Mouse (Mus musculus): ENCODE measurements around the gene Hist1h2be. TPM values are rescaled to one million over a fixed set of nuclear protein-coding genes. Genes with fewer than 3 reads are reported as not detected.
A peak's percentile ranks its signal among the peaks of the same experiment; 100 is the strongest.

Gene Hist1h2be
- polyA plus RNA-seq, 1 experiment = 1.8 TPM

- H3K27ac ChIP-seq (ENCODE audit: insufficient read depth, low read depth, low read length) = peak overlapping the region; percentile 85
- TF ChIP-seq POLR2A (IDR thresholded peaks at IDR 0.05; ENCODE audit: low read depth, low read length) (no peak), CTCF (IDR thresholded peaks at IDR 0.05; ENCODE audit: extremely low read depth, insufficient read length, insufficient replicate concordance, low read depth, low read length) (no peak)
- no peak overlapping the region; the same call in 1 of the 2 replicates for H3K4me3 ChIP-seq (ENCODE audit: low read depth, low read length)
- H3K27me3 ChIP-seq (ENCODE audit: control insufficient read depth, insufficient read depth, low read length) = no peaks in the 10 kb centered on the region
- under 1% methylated on average over 15 of the region's 15 CpGs for WGBS
- no peaks in the 10 kb centered on the region for H3K36me3 ChIP-seq (ENCODE audit: control insufficient read depth, insufficient read depth, low read length)
- peaks cover 5% of the 10 kb centered on the region; the same call in 1 of the 2 replicates for H3K4me1 ChIP-seq (ENCODE audit: control insufficient read depth, insufficient read depth, insufficient read length, low read length)
These were observed 86.4 kb downstream of the Hist1h2be start for GRCm38 (mm10) chr13:23534368-23535131.

Other genes starting within 250 kb of the Hist1h2be start
- gene Abt1, start 197.3 kb downstream of the Hist1h2be start, polyA plus RNA-seq (2012; rRNA removed) = 0.95 and 1.2 TPM in 2 replicates
- gene Btn1a1, start 155.2 kb downstream of the Hist1h2be start, polyA plus RNA-seq (2012; rRNA removed) = 0.05 TPM in 1 of 2 replicates, not detected in the other
- not detected in 2 replicates for gene Btn2a2, start 132.3 kb downstream of the Hist1h2be start, polyA plus RNA-seq (2012; rRNA removed)
- gene Hist1h4h, start 90.1 kb downstream of the Hist1h2be start, polyA plus RNA-seq (2012; rRNA removed) = 39.6 and 71.6 TPM in 2 replicates
- 631 and 1,420 TPM in 2 replicates for gene Hist1h2af, start 87.2 kb downstream of the Hist1h2be start, polyA plus RNA-seq (2012; rRNA removed)
- 43.4 and 65.8 TPM in 2 replicates for gene Hist1h3g, start 85.7 kb downstream of the Hist1h2be start, polyA plus RNA-seq (2012; rRNA removed)
- 2.4 and 5.1 TPM in 2 replicates for gene Hist1h2bh, start 77.7 kb downstream of the Hist1h2be start, polyA plus RNA-seq (2012; rRNA removed)
- gene Hist1h3f, start 77.1 kb downstream of the Hist1h2be start, polyA plus RNA-seq (2012; rRNA removed) = 9.6 and 13.1 TPM in 2 replicates
- gene Hist1h4f, start 69.5 kb downstream of the Hist1h2be start, polyA plus RNA-seq (2012; rRNA removed) = 13.6 and 21.3 TPM in 2 replicates
- gene Hist1h1d, start 67.9 kb downstream of the Hist1h2be start, polyA plus RNA-seq (2012; rRNA removed) = 0.27 and 0.29 TPM in 2 replicates
- gene Hist1h3e, start 58.8 kb downstream of the Hist1h2be start, polyA plus RNA-seq (2012; rRNA removed) = 27.6 and 43.3 TPM in 2 replicates
- gene Hist1h2ae, start 49.9 kb downstream of the Hist1h2be start, polyA plus RNA-seq (2012; rRNA removed) = 27.3 and 38.0 TPM in 2 replicates
- 32.8 and 51.3 TPM in 2 replicates for gene Hist1h2bg, start 49.7 kb downstream of the Hist1h2be start, polyA plus RNA-seq (2012; rRNA removed)
- 9.0 and 24.6 TPM in 2 replicates for gene Hist1h2bf, start 46.9 kb downstream of the Hist1h2be start, polyA plus RNA-seq (2012; rRNA removed)
- 21.3 and 30.3 TPM in 2 replicates for gene Hist1h2ad, start 46.7 kb downstream of the Hist1h2be start, polyA plus RNA-seq (2012; rRNA removed)
- 11.5 and 24.2 TPM in 2 replicates for gene Hist1h3d, start 45.4 kb downstream of the Hist1h2be start, polyA plus RNA-seq (2012; rRNA removed)
- gene Hist1h4d, start 39.5 kb downstream of the Hist1h2be start, polyA plus RNA-seq (2012; rRNA removed) = 10.1 and 13.8 TPM in 2 replicates
- gene Hist1h1e, start 1.4 kb upstream of the Hist1h2be start, polyA plus RNA-seq (2012; rRNA removed) = 2.2 and 2.4 TPM in 2 replicates
- gene Hist1h2ac, start 62.8 kb upstream of the Hist1h2be start, polyA plus RNA-seq (2012; rRNA removed) = 3.1 and 4.0 TPM in 2 replicates
- 210 and 772 TPM in 2 replicates for gene Hist1h2bc, start 63.1 kb upstream of the Hist1h2be start, polyA plus RNA-seq (2012; rRNA removed)
- not detected in 2 replicates for gene Hist1h1t, start 74.7 kb upstream of the Hist1h2be start, polyA plus RNA-seq (2012; rRNA removed)
- 13.7 and 17.8 TPM in 2 replicates for gene Hist1h4c, start 77.3 kb upstream of the Hist1h2be start, polyA plus RNA-seq (2012; rRNA removed)
- 3.5 and 7.7 TPM in 2 replicates for gene Hfe, start 89.7 kb upstream of the Hist1h2be start, polyA plus RNA-seq (2012; rRNA removed)
- 25.6 and 68.0 TPM in 2 replicates for gene Hist1h1c, start 117.7 kb upstream of the Hist1h2be start, polyA plus RNA-seq (2012; rRNA removed)
- gene Hist1h3c, start 124.5 kb upstream of the Hist1h2be start, polyA plus RNA-seq (2012; rRNA removed) = 39.3 and 49.1 TPM in 2 replicates
- 17.8 and 19.7 TPM in 2 replicates for gene Hist1h2bb, start 125.6 kb upstream of the Hist1h2be start, polyA plus RNA-seq (2012; rRNA removed)
- 32.5 and 55.3 TPM in 2 replicates for gene Hist1h2ab, start 130.0 kb upstream of the Hist1h2be start, polyA plus RNA-seq (2012; rRNA removed)
- gene Hist1h3b, start 131.1 kb upstream of the Hist1h2be start, polyA plus RNA-seq (2012; rRNA removed) = 39.8 and 49.8 TPM in 2 replicates
- 17.0 and 25.9 TPM in 2 replicates for gene Hist1h4b, start 135.9 kb upstream of the Hist1h2be start, polyA plus RNA-seq (2012; rRNA removed)
- gene Hist1h4a, start 140.1 kb upstream of the Hist1h2be start, polyA plus RNA-seq (2012; rRNA removed) = 17.4 and 19.9 TPM in 2 replicates
- gene Hist1h3a, start 141.3 kb upstream of the Hist1h2be start, polyA plus RNA-seq (2012; rRNA removed) = 32.6 and 42.4 TPM in 2 replicates
- 0.53 and 0.95 TPM in 2 replicates for gene Hist1h1a, start 142.5 kb upstream of the Hist1h2be start, polyA plus RNA-seq (2012; rRNA removed)
- gene Trim38, start 148.8 kb upstream of the Hist1h2be start, polyA plus RNA-seq (2012; rRNA removed) = 0.90 and 4.5 TPM in 2 replicates
- not detected in 2 replicates for gene Slc17a2, start 185.9 kb upstream of the Hist1h2be start, polyA plus RNA-seq (2012; rRNA removed)
- gene Slc17a3, start 218.3 kb upstream of the Hist1h2be start, polyA plus RNA-seq (2012; rRNA removed) = not detected in 2 replicates
- gene Slc17a1, start 246.6 kb upstream of the Hist1h2be start, polyA plus RNA-seq (2012; rRNA removed) = not detected in 2 replicates

All from small intestine, adult 2 months (tissue).